10 mouse cellular contexts compared by ENCODE assay signal in genomic region chr10:58854548-58855198, GRCm38 (mm10). TPM values are rescaled to one million over a fixed set of nuclear protein-coding genes. Genes with fewer than 3 reads are reported as not detected.
A peak's percentile ranks its signal among the peaks of the same experiment; 100 is the strongest.
DNase-seq lines count a peak whose midpoint lies in the region; ATAC-seq lines count a peak whose summit lies in the region.
"Had no signal": no experiment of that assay in that cellular context is flagged by ENCODE, and none has a peak within 500 bp of the region (broad histone marks: within the 10 kb centered on the region; RNA-seq: fewer than 3 reads in every experiment).

No protein-coding gene starts in this region.

- peak overlapping the region; percentile 19; the same call in 1 of the 2 replicates for H3K4me2 ChIP-seq in kidney, embryonic 15.5 days
- H3K4me2 ChIP-seq in stomach, embryonic 16.5 days (ENCODE audit: low read depth, low read length): peak overlapping the region; percentile 21
- H3K4me2 ChIP-seq: liver, embryonic 12.5 days had no signal

- ATAC-seq in kidney, embryonic 15.5 days (replicated peaks; ENCODE audit: low FRiP score): no peak
- no peak for ATAC-seq in stomach, embryonic 16.5 days (ENCODE audit: insufficient read depth, low FRiP score)
- ATAC-seq: liver, embryonic 12.5 days had no signal

- peaks cover 13% of the 10 kb centered on the region for H3K4me1 ChIP-seq in kidney, embryonic 15.5 days
- peaks cover 24% of the 10 kb centered on the region for H3K4me1 ChIP-seq in hindbrain, embryonic 10.5 days (replicated peaks)
- peaks cover 7% of the 10 kb centered on the region; the same call in 1 of the 2 replicates for H3K4me1 ChIP-seq in stomach, embryonic 16.5 days (ENCODE audit: control insufficient read depth, insufficient read depth, low read length)
- H3K4me1 ChIP-seq: liver, embryonic 12.5 days had no signal

- no peaks in the 10 kb centered on the region for H3K9me3 ChIP-seq in kidney, embryonic 15.5 days (replicated peaks)
- no peaks in the 10 kb centered on the region for H3K9me3 ChIP-seq in hindbrain, embryonic 10.5 days
- H3K9me3 ChIP-seq in stomach, embryonic 16.5 days (replicated peaks; ENCODE audit: control insufficient read depth, low read length): no peaks in the 10 kb centered on the region
- H3K9me3 ChIP-seq: liver, embryonic 12.5 days had no signal

- no peaks in the 10 kb centered on the region for H3K36me3 ChIP-seq in kidney, embryonic 15.5 days
- no peaks in the 10 kb centered on the region for H3K36me3 ChIP-seq in hindbrain, embryonic 10.5 days
- no peaks in the 10 kb centered on the region for H3K36me3 ChIP-seq in stomach, embryonic 16.5 days (ENCODE audit: control insufficient read depth, insufficient read depth, low read length)
- H3K36me3 ChIP-seq: liver, embryonic 12.5 days had no signal

- WGBS in kidney, embryonic 15.5 days: 12% methylated on average over 14 of the region's 14 CpGs
- WGBS in hindbrain, embryonic 10.5 days: 14% methylated on average over 14 of the region's 14 CpGs
- WGBS in stomach, embryonic 16.5 days: 13% methylated on average over 14 of the region's 14 CpGs

- H3K27me3 ChIP-seq in kidney, embryonic 15.5 days: no peaks in the 10 kb centered on the region
- no peaks in the 10 kb centered on the region for H3K27me3 ChIP-seq in hindbrain, embryonic 10.5 days (ENCODE audit: insufficient read depth, poor library complexity, severe bottlenecking)
- no peaks in the 10 kb centered on the region for H3K27me3 ChIP-seq in stomach, embryonic 16.5 days (ENCODE audit: control insufficient read depth, insufficient read depth, low read length)
- H3K27me3 ChIP-seq: liver, embryonic 12.5 days had no signal

- no peak overlapping the region for H3K4me3 ChIP-seq in kidney, embryonic 15.5 days (replicated peaks)
- H3K4me3 ChIP-seq in hindbrain, embryonic 10.5 days: 0 out of 2 replicates have a peak overlapping the region, but pooled peaks have one; percentile 11
- H3K4me3 ChIP-seq in stomach, embryonic 16.5 days (replicated peaks; ENCODE audit: low read length): no peak overlapping the region
- H3K4me3 ChIP-seq: liver, embryonic 12.5 days had no signal

- no peak overlapping the region for H3K27ac ChIP-seq in kidney, embryonic 15.5 days
- H3K27ac ChIP-seq in hindbrain, embryonic 10.5 days: peak overlapping the region; percentile 41
- H3K27ac ChIP-seq in stomach, embryonic 16.5 days (ENCODE audit: low read length): no peak overlapping the region
- H3K27ac ChIP-seq: liver, embryonic 12.5 days had no signal

- DNase-seq in kidney, adult 18-20 months: no peak
- DNase-seq in hindbrain, embryonic 10.5 days (ENCODE audit: low spot score): peak; percentile 23
- peak; percentile 60 for DNase-seq in lung, postnatal 25 days (ENCODE audit: low spot score)
- DNase-seq in T-cell, adult 2 months (ENCODE audit: low spot score): no peak
- no peak for DNase-seq in adrenal gland, postnatal 36 days
- no peak for DNase-seq in cerebellum, adult 18-20 months

- H3K9ac ChIP-seq in kidney, embryonic 15.5 days: no peak overlapping the region
- H3K9ac ChIP-seq in stomach, embryonic 16.5 days (ENCODE audit: low read length): no peak overlapping the region
- H3K9ac ChIP-seq: liver, embryonic 12.5 days had no signal

RNA-seq across cellular contexts. Expression of gene Sh3rf3, which starts 41.5 kb away (rescaled TPM):
- polyA plus RNA-seq in kidney, embryonic 15.5 days (2015; fragmentation: Nextera tagmentation; extraction: Ambion mirVana): 1.3 and 1.6 TPM in 2 replicates
- polyA plus RNA-seq in hindbrain, embryonic 10.5 days (2016; fragmentation: Nextera tagmentation; extraction: Ambion mirVana): 0.75 and 1.1 TPM in 2 replicates
- 0.55 and 0.79 TPM in 2 replicates for polyA plus RNA-seq in stomach, embryonic 16.5 days (2015; fragmentation: Nextera tagmentation; extraction: Ambion mirVana)
- total RNA-seq in adrenal gland, postnatal 36 days (2021): under 1 TPM; 0.86 to 0.95 TPM
- total RNA-seq: MEL had no signal
- polyA plus RNA-seq: liver, embryonic 12.5 days had no signal

Comparison
In these comparisons a context has a peak if more than half of its experiments do, and no peak if none do; other contexts are left out.
1. DNase-seq: peak in hindbrain, embryonic 10.5 days (single experiment) and lung, postnatal 25 days (single experiment); none in kidney, adult 18-20 months (single experiment), T-cell, adult 2 months (single experiment), adrenal gland, postnatal 36 days (0 of 2) and cerebellum, adult 18-20 months (0 of 2).